Mouse (Mus musculus) limb, embryonic 14.5 days (tissue): ENCODE measurements around the gene Tbc1d30. TPM values are rescaled to one million over a fixed set of nuclear protein-coding genes. Genes with fewer than 3 reads are reported as not detected.

Source experiments
- ATAC-seq: fragments of 200-750 bp; cut with Nextera tagmentation; 2 replicates; pipeline ENCODE4 v1.8.0; 2017; ENCODE audit warnings: low read depth, moderate number of reproducible peaks, moderate TSS enrichment; ENCODE audit not compliant: low FRiP score
- DNase-seq: peaks from one replicate; pipeline ENCODE4 v3.0.0-alpha.2; 2015; ENCODE audit warnings: low spot score
- H3K27ac ChIP-seq: fragments of 300-500 bp; sonication (generic); replicated peaks from 2 replicates; pipeline ENCODE4 v1.5.1; 2014; ENCODE audit warnings: low read depth, mild to moderate bottlenecking, low read length, moderate library complexity, mixed read lengths
- H3K27me3 ChIP-seq: fragments of 300-500 bp; sonication (generic); 2 replicates; pipeline ENCODE4 v1.6.1; 2014; ENCODE audit warnings: low read length, mixed read lengths; ENCODE audit not compliant: control insufficient read depth, insufficient read depth
- H3K36me3 ChIP-seq: fragments of 300-500 bp; sonication (generic); 2 replicates; pipeline ENCODE4 v1.6.1; 2014; ENCODE audit warnings: mild to moderate bottlenecking, low read length, moderate library complexity, mixed read lengths; ENCODE audit not compliant: control insufficient read depth, insufficient read depth
- H3K4me1 ChIP-seq: fragments of 300-500 bp; sonication (generic); 2 replicates; pipeline ENCODE4 v1.6.1; 2014; ENCODE audit warnings: antibody characterized with exemption, low read length, mixed read lengths; ENCODE audit not compliant: control insufficient read depth, insufficient read depth
- H3K4me2 ChIP-seq: fragments of 300-500 bp; sonication (generic); replicated peaks from 2 replicates; pipeline ENCODE4 v1.6.1; 2014; ENCODE audit warnings: low read depth, mild to moderate bottlenecking, low read length, moderate library complexity; ENCODE audit not compliant: severe bottlenecking
- H3K4me3 ChIP-seq: fragments of 300-500 bp; sonication (generic); replicated peaks from 2 replicates; pipeline ENCODE4 v1.5.1; 2014; ENCODE audit warnings: low read length
- H3K9ac ChIP-seq: fragments of 300-500 bp; sonication (generic); 2 replicates; pipeline ENCODE4 v1.6.1; 2014; ENCODE audit warnings: mild to moderate bottlenecking, low read depth, low read length, moderate library complexity; ENCODE audit not compliant: severe bottlenecking
- H3K9me3 ChIP-seq: fragments of 300-500 bp; sonication (generic); 2 replicates; pipeline ENCODE4 v1.6.1; 2016; ENCODE audit warnings: low read length; ENCODE audit not compliant: control insufficient read depth
- POLR2A ChIP-seq: fragments of 200-500 bp; IDR thresholded peaks from 2 replicates; pipeline ENCODE4 v1.8.0; 2012; ENCODE audit warnings: inconsistent platforms, mild to moderate bottlenecking, moderate library complexity, borderline replicate concordance; ENCODE audit not compliant: insufficient read depth, insufficient read length; ENCODE audit errors: extremely low read depth
- WGBS: fragments of 180-500 bp; shearing (Covaris S2); extraction: QIAGEN DNeasy Blood & Tissue Kit; methylation state at CpG from one replicate; pipeline ENCODE4 v1.1.7; 2014; 5-methylcytosine and 5-hydroxymethylcytosine counted together
- polyA plus RNA-seq, 2 experiments: library from polyadenylated mRNA; depleted of rRNA in 1 of 2; stranded (reverse) in 1 of 2; unstranded in 1 of 2; fragments of >200 nt; fragmentation: Nextera tagmentation in 1 of 2; extraction: Ambion mirVana in 1 of 2; gene quantifications; 2 replicates each; pipeline versions ENCODE4 v1.2.1 to v1.2.3; 2012 to 2014

The Tbc1d30 gene
- polyA plus RNA-seq, 2 experiments = 1.3 TPM

DNA sequence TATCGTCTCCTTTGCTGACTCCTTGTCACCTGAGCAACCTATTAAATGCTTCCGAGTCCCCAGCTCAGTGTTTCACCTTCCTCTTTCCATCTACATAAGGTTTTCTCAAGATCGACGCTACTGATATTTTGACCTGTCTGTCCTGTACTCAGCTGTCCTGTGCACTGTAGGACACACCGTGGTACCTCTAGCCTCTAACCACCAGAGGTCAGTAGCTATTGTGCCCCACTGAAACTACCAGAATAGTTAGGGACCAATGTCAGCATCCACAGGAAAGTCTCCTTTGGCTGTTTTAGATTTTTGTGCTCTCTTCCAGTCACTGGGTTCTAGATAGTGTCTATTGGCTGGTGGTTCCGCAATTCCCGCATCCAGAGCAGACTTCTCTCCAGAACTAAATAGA is 98.3 kb downstream of the Tbc1d30 start:
- Histone ChIP-seq H3K27me3 (no peaks in the 10 kb centered on the region), H3K27ac (no peak overlapping the region), H3K9me3 (no peaks in the 10 kb centered on the region), H3K9ac (no peak overlapping the region), H3K4me1 (peaks cover 19% of the 10 kb centered on the region), H3K36me3 (no peaks in the 10 kb centered on the region), H3K4me2 (no peak overlapping the region), H3K4me3 (no peak overlapping the region)
- WGBS = 71% methylated on average over 7 of the region's 7 CpGs
- ATAC-seq (no peak), DNase-seq (no peak)
- TF ChIP-seq POLR2A = no peak

DNA sequence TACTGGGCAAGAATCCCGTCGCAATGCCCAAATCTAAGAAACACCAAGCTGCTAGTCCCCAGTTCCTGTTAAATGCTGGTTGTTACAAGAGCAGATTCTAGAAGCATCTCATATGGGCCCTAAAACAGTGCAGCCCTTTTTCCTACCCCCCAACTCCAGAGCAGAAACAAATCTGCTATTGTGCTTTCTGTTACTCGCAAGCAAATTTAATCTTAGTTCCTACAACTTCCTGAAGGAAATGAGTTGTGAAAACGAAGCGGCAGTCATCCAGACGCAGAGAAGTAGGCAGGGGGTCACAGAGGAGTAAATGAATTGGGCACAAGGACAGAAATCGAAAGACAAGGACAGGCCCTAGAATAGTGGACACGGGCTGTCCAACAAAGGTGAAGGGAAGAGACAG is 99.9 kb downstream of the Tbc1d30 start:
- TF ChIP-seq POLR2A = no peak
- WGBS = 39% methylated on average over 8 of the region's 8 CpGs
- Histone ChIP-seq H3K27ac (0 out of 2 replicates have a peak overlapping the region, but pooled peaks have one; percentile 58), H3K27me3 (no peaks in the 10 kb centered on the region), H3K9ac (no peak overlapping the region), H3K4me1 (peaks cover 18% of the 10 kb centered on the region), H3K36me3 (no peaks in the 10 kb centered on the region), H3K4me3 (no peak overlapping the region), H3K9me3 (no peaks in the 10 kb centered on the region), H3K4me2 (no peak overlapping the region)
- DNase-seq = no peak
- ATAC-seq = no peak

DNA sequence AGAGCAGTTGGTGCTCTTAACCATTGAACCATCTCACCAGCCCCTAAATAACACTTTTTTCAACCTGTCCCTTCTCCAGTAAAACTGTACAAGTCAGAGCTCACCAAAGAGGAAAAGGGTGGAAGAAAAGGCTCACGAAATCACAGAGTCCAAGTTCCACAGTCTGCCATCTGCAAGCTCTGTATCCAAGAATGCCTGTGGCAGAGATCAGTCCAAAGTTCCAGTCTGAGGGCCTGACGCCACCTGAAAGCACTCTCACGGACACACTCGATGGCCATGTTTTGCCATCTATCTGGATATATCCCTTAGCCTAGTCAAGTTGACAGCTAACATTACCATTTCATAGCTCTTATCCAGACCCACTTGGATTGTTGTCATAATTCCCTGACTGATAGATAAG is 101.3 kb downstream of the Tbc1d30 start:
- Histone ChIP-seq H3K27ac (no peak overlapping the region), H3K9ac (no peak overlapping the region), H3K4me3 (no peak overlapping the region), H3K9me3 (no peaks in the 10 kb centered on the region), H3K4me2 (no peak overlapping the region), H3K27me3 (no peaks in the 10 kb centered on the region), H3K36me3 (no peaks in the 10 kb centered on the region), H3K4me1 (peaks cover 16% of the 10 kb centered on the region)
- 96% methylated on average over 4 of the region's 4 CpGs for WGBS
- ATAC-seq (no peak), DNase-seq (no peak)
- TF ChIP-seq POLR2A = no peak

- no peaks in the 10 kb centered on the region for H3K27me3 ChIP-seq
- no peaks in the 10 kb centered on the region for H3K9me3 ChIP-seq
- H3K4me2 ChIP-seq = no peak overlapping the region
- TF ChIP-seq POLR2A = no peak
- no peak overlapping the region for H3K27ac ChIP-seq
- no peak overlapping the region for H3K9ac ChIP-seq
- WGBS = 91% methylated on average over 11 of the region's 11 CpGs
- no peak overlapping the region for H3K4me3 ChIP-seq
- H3K36me3 ChIP-seq = no peaks in the 10 kb centered on the region
- DNase-seq (no peak), ATAC-seq (no peak)
- peaks cover 33% of the 10 kb centered on the region for H3K4me1 ChIP-seq
Observed at GRCm38 (mm10) chr10:121247545-121247944, 103.5 kb downstream of the Tbc1d30 start.

DNA sequence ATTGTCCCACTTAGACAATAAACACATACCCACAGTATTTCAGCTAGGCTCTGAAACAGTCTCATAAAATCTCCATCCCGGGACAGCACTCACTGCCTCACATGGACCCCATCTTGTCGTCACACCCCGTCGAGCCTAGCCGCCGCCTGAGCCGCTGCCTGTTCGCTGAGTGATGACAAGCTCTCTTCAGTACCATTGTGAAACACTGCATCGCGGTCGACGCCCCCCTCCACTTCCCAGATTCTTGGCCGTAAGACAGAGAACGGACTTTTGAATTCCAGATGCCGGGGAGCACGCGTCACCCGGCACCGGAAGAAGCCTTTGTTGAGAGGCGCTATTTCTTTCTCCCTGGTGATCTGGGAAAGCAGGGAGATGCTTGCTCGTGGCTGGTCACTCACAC is 104.1 kb downstream of the Tbc1d30 start:
- H3K9ac ChIP-seq = no peak overlapping the region
- TF ChIP-seq POLR2A = no peak
- WGBS = 69% methylated on average over 21 of the region's 21 CpGs
- DNase-seq (peak; percentile 39), ATAC-seq (no peak)
- H3K27me3 ChIP-seq = no peaks in the 10 kb centered on the region
- H3K4me1 ChIP-seq = peaks cover 37% of the 10 kb centered on the region
- H3K9me3 ChIP-seq = no peaks in the 10 kb centered on the region
- H3K27ac ChIP-seq = no peak overlapping the region
- no peak overlapping the region for H3K4me2 ChIP-seq
- no peaks in the 10 kb centered on the region for H3K36me3 ChIP-seq
- H3K4me3 ChIP-seq = no peak overlapping the region
